Mouse (Mus musculus): ENCODE results near the gene Ctsf.

DNA sequence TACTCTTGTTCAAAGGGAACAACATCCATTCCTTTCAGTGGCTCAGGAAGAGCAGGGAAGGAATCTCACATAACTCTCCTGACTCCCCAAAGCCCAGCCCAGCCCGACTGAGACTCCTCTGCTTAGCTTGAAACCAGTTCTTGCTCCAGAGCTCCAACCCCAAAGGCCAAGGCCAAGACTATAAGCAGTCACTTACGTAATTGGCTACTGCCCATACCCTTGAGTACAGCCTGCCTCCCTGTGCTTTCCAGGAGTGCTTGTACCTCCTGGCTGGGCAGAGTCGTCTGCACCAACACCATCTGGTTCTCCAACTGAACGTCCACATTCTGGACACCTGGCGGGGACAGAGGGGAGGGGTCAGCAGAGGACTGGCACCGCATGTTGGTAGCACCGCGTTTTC lies 21.0 kb upstream of the Ctsf start:
- TF ChIP-seq POLR2A (IDR thresholded peaks at IDR 0.05; ENCODE audit: borderline replicate concordance, extremely low read depth, insufficient read depth, insufficient read length, poor library complexity, severe bottlenecking) (no peak), CTCF (IDR thresholded peaks at IDR 0.05; ENCODE audit: borderline replicate concordance, extremely low read depth, insufficient read depth, insufficient read length) (no peak)

All from brain, embryonic 14.5 days (tissue).